Mouse (Mus musculus): ENCODE measurements around the gene Troap. TPM values are rescaled to one million over a fixed set of nuclear protein-coding genes. Genes with fewer than 3 reads are reported as not detected.
A peak's percentile ranks its signal among the peaks of the same experiment; 100 is the strongest.

The Troap gene
- polyA plus RNA-seq, 1 experiment: 9.0 TPM

DNA sequence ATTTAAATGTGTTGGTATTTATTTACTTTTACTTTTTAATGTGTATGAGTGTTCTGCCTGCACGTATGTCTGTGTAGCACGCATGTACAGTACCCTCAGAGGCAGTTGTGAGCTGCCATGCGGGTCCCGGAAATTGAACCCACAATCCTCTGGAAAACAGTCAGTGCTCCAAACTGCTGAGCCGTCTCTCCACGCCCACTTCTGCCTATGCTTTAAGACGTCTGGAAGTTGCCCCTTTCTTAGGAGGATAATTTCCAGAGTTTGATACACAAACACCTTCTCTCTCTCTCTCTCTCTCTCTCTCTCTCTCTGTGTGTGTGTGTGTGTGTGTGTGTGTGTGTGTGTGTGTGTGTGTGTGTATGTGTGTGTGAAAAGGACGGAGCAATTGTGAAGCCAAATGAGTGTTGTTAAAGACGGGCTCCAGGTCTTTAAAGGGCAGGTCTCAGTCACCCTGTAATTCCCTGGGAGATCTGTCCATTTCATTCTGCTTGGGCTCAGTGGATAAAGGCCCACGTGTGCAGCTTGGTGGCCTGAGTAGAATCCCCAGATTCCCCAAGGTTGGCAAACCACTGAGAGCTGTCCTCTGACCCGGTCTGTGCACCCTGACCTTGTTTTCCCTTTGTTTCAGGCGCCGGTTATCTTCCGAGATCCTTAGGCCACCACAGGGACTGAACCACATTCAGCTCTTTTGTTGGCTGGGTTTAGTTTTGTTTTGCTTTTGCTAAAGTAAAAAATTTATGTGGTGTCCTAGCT, 40.1 kb downstream of the Troap start:
- Histone ChIP-seq H3K27me3 (ENCODE audit: control insufficient read depth, insufficient read depth, low read length) (no peaks in the 10 kb centered on the region), H3K27ac (ENCODE audit: insufficient read depth, low read depth, low read length) (no peak overlapping the region), H3K36me3 (ENCODE audit: control insufficient read depth, insufficient read depth, low read length) (no peaks in the 10 kb centered on the region), H3K4me3 (ENCODE audit: low read depth, low read length) (no peak overlapping the region), H3K4me1 (ENCODE audit: control insufficient read depth, insufficient read depth, insufficient read length, low read length) (peaks cover 8% of the 10 kb centered on the region; the same call in 1 of the 2 replicates)
- 29% methylated on average over 14 of the region's 14 CpGs for WGBS
- TF ChIP-seq CTCF (IDR thresholded peaks at IDR 0.05; ENCODE audit: extremely low read depth, insufficient read length, insufficient replicate concordance, low read depth, low read length) (no peak), POLR2A (IDR thresholded peaks at IDR 0.05; ENCODE audit: low read depth, low read length) (no peak)

DNA sequence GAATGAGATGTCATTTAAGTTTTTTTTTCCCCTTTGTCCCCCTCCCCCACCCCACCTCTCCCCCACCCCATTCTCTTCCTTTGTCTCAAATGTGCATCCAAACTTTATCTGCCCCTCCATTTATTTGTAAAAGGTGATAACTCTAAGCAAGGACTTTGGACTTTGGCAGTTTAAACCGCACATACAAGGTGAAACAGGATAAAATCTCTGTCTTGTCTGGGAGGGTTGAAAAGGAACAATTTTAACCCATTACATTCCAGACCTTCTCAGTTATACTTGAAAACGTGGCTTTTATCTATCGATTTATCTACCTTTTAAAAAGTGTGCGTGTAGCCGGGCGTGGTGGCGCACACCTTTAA, 40.7 kb downstream of the Troap start:
- H3K36me3 ChIP-seq (ENCODE audit: control insufficient read depth, insufficient read depth, low read length): no peaks in the 10 kb centered on the region
- no peak overlapping the region for H3K4me3 ChIP-seq (ENCODE audit: low read depth, low read length)
- no peaks in the 10 kb centered on the region for H3K27me3 ChIP-seq (ENCODE audit: control insufficient read depth, insufficient read depth, low read length)
- H3K27ac ChIP-seq (ENCODE audit: insufficient read depth, low read depth, low read length): no peak overlapping the region
- 62% methylated on average over 7 of the region's 7 CpGs for WGBS
- peaks cover 8% of the 10 kb centered on the region; the same call in 1 of the 2 replicates for H3K4me1 ChIP-seq (ENCODE audit: control insufficient read depth, insufficient read depth, insufficient read length, low read length)
- TF ChIP-seq CTCF (IDR thresholded peaks at IDR 0.05; ENCODE audit: extremely low read depth, insufficient read length, insufficient replicate concordance, low read depth, low read length) (no peak), POLR2A (IDR thresholded peaks at IDR 0.05; ENCODE audit: low read depth, low read length) (no peak)

DNA sequence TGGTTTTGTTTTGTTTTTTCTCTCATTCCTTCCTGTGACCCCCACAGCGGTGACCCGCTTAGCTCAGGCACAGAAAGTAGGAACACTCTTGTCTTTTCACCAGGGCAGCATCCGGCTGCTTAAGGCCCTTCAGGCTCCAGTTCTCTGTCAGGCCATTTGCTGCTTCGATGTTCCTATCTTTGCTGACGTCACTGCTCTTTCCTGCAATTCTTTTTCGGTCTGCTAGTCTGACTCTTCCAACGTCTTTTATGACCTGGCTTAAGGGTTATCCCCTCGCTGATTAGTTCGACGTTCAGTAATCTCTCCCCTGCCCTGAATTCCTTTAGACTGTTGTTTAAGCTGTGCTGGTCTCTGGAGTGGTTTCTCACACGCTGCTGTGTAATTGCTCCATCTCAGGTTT, 42.2 kb downstream of the Troap start:
- TF ChIP-seq POLR2A (IDR thresholded peaks at IDR 0.05; ENCODE audit: low read depth, low read length): no peak
- TF ChIP-seq CTCF (IDR thresholded peaks at IDR 0.05; ENCODE audit: extremely low read depth, insufficient read length, insufficient replicate concordance, low read depth, low read length): no peak
- no peaks in the 10 kb centered on the region for H3K36me3 ChIP-seq (ENCODE audit: control insufficient read depth, insufficient read depth, low read length)
- 40% methylated on average over 11 of the region's 11 CpGs for WGBS

DNA sequence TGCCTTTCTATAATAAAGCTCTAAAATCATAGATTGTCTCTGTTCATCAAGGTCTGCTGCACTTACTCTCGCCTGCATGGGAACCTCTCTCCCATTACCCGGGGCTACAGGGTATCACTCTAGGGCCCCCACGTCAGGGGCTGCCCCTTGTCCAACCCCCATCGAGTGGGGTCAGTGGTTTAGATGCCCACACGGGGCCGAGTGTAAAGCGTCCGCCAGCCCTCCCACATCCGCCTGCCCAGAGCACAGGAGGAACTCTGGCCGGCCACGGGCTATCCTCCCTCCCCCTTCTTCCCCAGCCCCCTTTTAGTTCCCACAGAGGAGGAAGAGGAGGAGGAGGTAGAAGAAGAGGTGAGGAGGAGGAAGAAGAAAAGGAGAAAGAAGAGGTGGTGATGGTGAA, 46.4 kb downstream of the Troap start:
- TF ChIP-seq POLR2A (IDR thresholded peaks at IDR 0.05; ENCODE audit: low read depth, low read length) (no peak), CTCF (IDR thresholded peaks at IDR 0.05; ENCODE audit: extremely low read depth, insufficient read length, insufficient replicate concordance, low read depth, low read length) (no peak)
- H3K27ac ChIP-seq (ENCODE audit: insufficient read depth, low read depth, low read length): no peak overlapping the region
- H3K27me3 ChIP-seq (ENCODE audit: control insufficient read depth, insufficient read depth, low read length): no peaks in the 10 kb centered on the region; the same call in 1 of the 2 replicates
- no peaks in the 10 kb centered on the region for H3K36me3 ChIP-seq (ENCODE audit: control insufficient read depth, insufficient read depth, low read length)
- H3K4me1 ChIP-seq (ENCODE audit: control insufficient read depth, insufficient read depth, insufficient read length, low read length): peaks cover 3% of the 10 kb centered on the region; the same call in 1 of the 2 replicates
- 33% methylated on average over 11 of the region's 11 CpGs for WGBS
- no peak overlapping the region for H3K4me3 ChIP-seq (ENCODE audit: low read depth, low read length)

More for the DNA sequence above, 42.2 kb downstream of the Troap start:
- Histone ChIP-seq H3K4me1 (ENCODE audit: control insufficient read depth, insufficient read depth, insufficient read length, low read length) (peaks cover 8% of the 10 kb centered on the region; the same call in 1 of the 2 replicates), H3K27ac (ENCODE audit: insufficient read depth, low read depth, low read length) (no peak overlapping the region), H3K27me3 (ENCODE audit: control insufficient read depth, insufficient read depth, low read length) (no peaks in the 10 kb centered on the region; the same call in 1 of the 2 replicates), H3K4me3 (ENCODE audit: low read depth, low read length) (no peak overlapping the region)

DNA sequence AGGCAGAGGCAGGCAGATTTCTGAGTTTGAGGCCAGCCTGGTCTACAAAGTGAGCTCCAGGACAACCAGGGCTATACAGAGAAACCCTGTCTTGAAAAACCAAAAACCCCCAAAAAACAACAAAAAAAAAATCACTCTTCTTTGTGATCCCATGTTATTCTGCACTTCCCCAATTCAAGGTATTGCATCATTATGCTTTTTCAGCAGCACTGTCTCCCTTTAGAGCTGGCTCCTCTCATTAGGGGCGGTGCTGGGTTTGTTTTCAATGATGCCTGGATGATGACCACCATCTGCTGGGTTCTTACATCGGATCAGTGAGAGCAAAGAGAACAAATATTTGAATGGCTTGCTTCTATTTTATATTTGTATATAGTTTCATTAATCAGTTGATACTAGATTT, 48.3 kb downstream of the Troap start:
- H3K4me3 ChIP-seq (ENCODE audit: low read depth, low read length): no peak overlapping the region
- H3K4me1 ChIP-seq (ENCODE audit: control insufficient read depth, insufficient read depth, insufficient read length, low read length): peaks cover 3% of the 10 kb centered on the region; the same call in 1 of the 2 replicates
- no peak overlapping the region for H3K27ac ChIP-seq (ENCODE audit: insufficient read depth, low read depth, low read length)
- TF ChIP-seq POLR2A (IDR thresholded peaks at IDR 0.05; ENCODE audit: low read depth, low read length): no peak
- no peaks in the 10 kb centered on the region; the same call in 1 of the 2 replicates for H3K27me3 ChIP-seq (ENCODE audit: control insufficient read depth, insufficient read depth, low read length)
- H3K36me3 ChIP-seq (ENCODE audit: control insufficient read depth, insufficient read depth, low read length): no peaks in the 10 kb centered on the region
- 73% methylated on average over 2 of the region's 2 CpGs for WGBS

DNA sequence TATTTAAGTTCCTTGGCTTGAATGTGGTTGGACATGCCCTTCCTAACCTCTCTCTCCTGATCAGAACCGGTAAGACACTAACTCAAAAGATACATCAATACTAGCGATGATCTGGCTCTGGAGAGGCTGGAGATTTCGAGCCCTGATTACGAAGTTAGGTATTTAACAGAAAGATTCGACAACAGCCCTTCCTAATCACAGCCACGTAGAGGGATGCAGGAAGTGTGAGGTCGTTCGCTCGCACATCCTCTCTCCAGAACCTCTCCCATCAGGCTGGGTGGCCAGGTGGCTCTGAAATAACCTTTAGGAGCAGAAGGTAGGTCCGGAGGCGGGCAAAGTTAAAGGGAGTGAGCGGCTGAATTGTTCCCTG, 51.3 kb downstream of the Troap start, which contains the start of gene Spats2:
Gene Spats2 (plus strand): TSS at position 206 of the 370 bp plus-strand sequence.
- H3K36me3 ChIP-seq (ENCODE audit: control insufficient read depth, insufficient read depth, low read length): no peaks in the 10 kb centered on the region
- no peak for TF ChIP-seq POLR2A (IDR thresholded peaks at IDR 0.05; ENCODE audit: low read depth, low read length)
- TF ChIP-seq CTCF (IDR thresholded peaks at IDR 0.05; ENCODE audit: extremely low read depth, insufficient read length, insufficient replicate concordance, low read depth, low read length): no peak
- no peaks in the 10 kb centered on the region; the same call in 1 of the 2 replicates for H3K27me3 ChIP-seq (ENCODE audit: control insufficient read depth, insufficient read depth, low read length)
- peak within 1 kb of the TSS; percentile 69 for H3K27ac ChIP-seq (ENCODE audit: insufficient read depth, low read depth, low read length)
- H3K4me3 ChIP-seq (ENCODE audit: low read depth, low read length): peak within 1 kb of the TSS; percentile 91
- under 1% methylated on average over 12 of the region's 12 CpGs for WGBS
- H3K4me1 ChIP-seq (ENCODE audit: control insufficient read depth, insufficient read depth, insufficient read length, low read length): peaks cover 3% of the 10 kb centered on the region; the same call in 1 of the 2 replicates

DNA sequence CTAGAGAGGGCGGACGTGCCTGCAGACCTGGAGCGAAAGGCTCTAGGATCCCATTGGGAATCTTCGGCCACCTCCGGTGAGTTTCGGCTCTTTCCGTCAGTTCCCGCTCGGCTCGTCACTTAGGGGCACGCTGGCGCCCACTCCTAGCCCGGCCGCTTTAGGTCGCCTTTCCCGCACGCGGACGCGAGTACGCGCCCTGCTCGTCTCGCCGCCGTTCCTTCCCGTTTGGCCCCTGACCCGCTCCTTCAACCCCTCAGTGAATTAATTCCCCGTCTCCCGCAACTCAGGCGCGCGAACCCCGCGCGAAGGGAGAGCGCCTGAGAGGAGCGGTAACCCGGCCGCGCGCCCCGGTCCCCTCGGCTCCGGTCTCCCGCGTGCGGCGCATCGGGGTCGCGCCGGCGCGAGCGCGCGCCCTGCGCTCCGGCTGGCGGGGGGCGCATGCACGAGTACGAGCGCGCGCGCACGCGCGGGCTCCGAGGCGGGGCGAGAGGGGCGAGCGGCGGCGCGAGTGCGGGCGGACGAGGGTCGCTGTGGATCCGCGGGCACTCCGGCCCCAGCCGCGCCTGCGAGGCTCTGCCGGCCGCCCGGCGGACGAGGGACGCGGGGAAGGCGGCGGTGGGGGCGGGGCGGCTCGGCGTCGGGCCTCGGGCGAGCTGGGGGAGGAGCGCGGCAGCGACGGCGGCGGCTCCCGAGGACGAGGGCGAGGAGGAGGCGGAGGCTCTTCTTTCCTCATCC, 51.9 kb downstream of the Troap start:
- no peak; the same call in none of the 2 replicates for TF ChIP-seq POLR2A (IDR thresholded peaks at IDR 0.05; ENCODE audit: low read depth, low read length)
- TF ChIP-seq CTCF (IDR thresholded peaks at IDR 0.05; ENCODE audit: extremely low read depth, insufficient read length, insufficient replicate concordance, low read depth, low read length): no peak
- peak overlapping the region; percentile 91 for H3K4me3 ChIP-seq (ENCODE audit: low read depth, low read length)
- WGBS: under 1% methylated on average over 114 of the region's 115 CpGs
- peaks cover 3% of the 10 kb centered on the region; the same call in 1 of the 2 replicates for H3K4me1 ChIP-seq (ENCODE audit: control insufficient read depth, insufficient read depth, insufficient read length, low read length)
- H3K36me3 ChIP-seq (ENCODE audit: control insufficient read depth, insufficient read depth, low read length): no peaks in the 10 kb centered on the region
- peak overlapping the region; percentile 69 for H3K27ac ChIP-seq (ENCODE audit: insufficient read depth, low read depth, low read length)
- H3K27me3 ChIP-seq (ENCODE audit: control insufficient read depth, insufficient read depth, low read length): no peaks in the 10 kb centered on the region
